Mouse (Mus musculus) gastrocnemius, postnatal 36 days (tissue): ENCODE results near the gene Ugt1a7c. TPM values are rescaled to one million over a fixed set of nuclear protein-coding genes. Genes with fewer than 3 reads are reported as not detected.
"Not testable (repeated sequence)": the region's sequence is repeated elsewhere in the genome, so short reads cannot be mapped to it uniquely, and the experiment has no call there.

Experiments used
- DNase-seq, 2 experiments: peaks; one replicate each; pipeline ENCODE4 v3.0.0; 2022
- intact Hi-C: fragments of 180-260 bp; cut with DNase I; formaldehyde crosslinking; loops from one replicate; pipeline ENCODE4 v1.15.1; 2025
- total RNA-seq, 2 experiments: library from RNA; stranded (reverse); gene quantifications; 2 replicates each; pipeline ENCODE4 v1.2.3; 2021

Gene Ugt1a7c
- total RNA-seq, 2 experiments from 2014 or later, result 0.33 to 0.54 TPM

DNA sequence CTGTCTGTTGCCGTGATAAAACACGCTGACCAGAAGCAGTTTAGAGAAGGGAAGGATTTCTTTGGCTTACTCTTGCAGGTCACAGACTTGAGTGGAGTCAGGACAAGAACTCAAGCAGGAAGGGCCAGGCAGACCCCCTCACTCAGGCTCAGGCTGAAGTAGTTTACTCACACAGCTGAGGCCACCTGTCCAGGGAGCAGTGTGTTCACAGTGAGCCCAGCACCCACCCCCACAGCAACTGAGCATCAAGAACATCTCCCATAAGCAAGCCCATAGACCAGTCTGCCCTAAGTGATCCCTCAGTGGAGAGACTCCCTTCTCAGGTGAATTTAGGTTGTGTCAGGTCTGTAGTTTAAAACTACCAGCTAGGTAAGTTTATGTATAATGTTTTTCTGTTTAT lies 14.7 kb downstream of the Ugt1a7c start:
- DNase-seq, intact Hi-C loops: not testable (repeated sequence)

- intact Hi-C loops, DNase-seq: not testable (repeated sequence)
Measured at GRCm38 (mm10) chr1:88112769-88113168, 17.9 kb downstream of the Ugt1a7c start.

- DNase-seq, intact Hi-C loops: not testable (repeated sequence)
Measured at GRCm38 (mm10) chr1:88120550-88120949, 25.7 kb downstream of the Ugt1a7c start.

- intact Hi-C loops, result not testable (repeated sequence)
Measured at GRCm38 (mm10) chr1:88121521-88121920, 26.7 kb downstream of the Ugt1a7c start.

DNA sequence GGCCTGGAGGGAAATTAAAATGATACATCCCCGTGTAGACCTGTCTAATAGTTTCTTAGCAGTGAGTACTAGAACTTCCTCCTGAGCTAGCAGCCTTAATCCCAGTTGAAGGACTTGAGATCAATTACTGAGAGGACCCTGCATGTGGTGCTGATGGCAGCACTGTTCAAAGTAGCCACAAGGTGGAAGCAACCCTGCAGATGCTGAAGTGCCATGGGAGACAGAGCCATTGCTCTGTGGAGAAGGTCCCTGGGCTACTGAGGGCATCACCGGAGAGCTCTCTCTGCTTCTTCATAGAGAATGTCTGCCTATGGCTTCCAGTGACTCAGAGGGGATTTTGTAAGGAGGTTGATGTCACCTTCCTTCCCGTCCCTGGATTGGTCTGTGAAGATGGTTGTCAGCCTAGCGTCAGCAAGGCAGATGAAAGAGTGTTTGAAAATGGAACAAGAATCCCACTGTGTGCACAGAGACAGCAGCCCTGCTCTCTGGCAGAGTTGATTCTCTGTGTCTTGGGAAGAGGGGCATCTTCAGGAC lies 31.0 kb downstream of the Ugt1a7c start:
- DNase-seq, intact Hi-C loops: not testable (repeated sequence)

More at GRCm38 (mm10) chr1:88121521-88121920, 26.7 kb downstream of the Ugt1a7c start:
- DNase-seq, result not testable (repeated sequence)

DNA sequence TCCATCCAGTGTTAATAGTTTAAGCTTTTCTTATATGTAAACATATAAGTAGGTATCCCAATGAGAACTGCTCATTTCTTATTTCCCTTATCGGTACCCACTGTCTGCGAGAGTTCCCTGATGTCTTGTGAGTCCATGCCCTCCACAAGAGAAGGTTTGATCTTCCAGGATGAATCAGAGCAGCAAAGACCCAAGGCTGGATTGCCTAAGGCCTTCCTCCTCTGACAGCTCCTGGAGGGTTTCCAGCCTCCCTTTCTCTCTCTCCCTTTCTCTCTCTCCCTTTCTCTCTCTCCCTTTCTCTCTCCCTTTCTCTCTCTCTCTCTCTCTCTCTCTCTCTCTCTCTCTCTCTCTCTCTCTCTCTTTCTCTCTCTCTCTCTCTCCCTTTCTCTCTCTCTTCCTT lies 34.2 kb downstream of the Ugt1a7c start:
- intact Hi-C loops, DNase-seq: not testable (repeated sequence)

DNA sequence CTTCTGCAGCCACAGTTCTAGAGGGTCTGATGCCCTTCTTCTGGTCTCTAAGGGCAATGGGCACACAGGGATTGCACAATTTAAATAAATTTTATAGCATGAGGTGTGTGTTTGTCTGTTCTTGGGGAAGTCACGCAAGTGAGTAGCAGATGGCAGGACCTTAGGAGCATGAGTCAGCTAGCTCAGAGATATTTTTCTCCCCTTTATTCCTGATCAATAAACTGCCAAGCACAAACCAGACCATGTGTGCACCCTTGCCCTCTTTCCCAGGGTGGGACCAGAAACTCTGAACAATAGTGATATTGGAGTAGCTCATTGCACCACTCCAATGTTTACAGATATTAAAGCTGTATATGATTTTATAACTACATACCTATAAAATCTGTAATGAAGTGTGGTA lies 35.4 kb downstream of the Ugt1a7c start:
- intact Hi-C loops, result not testable (repeated sequence)

GRCm38 (mm10) chr1:88133908-88134456 lies 39.1 kb downstream of the Ugt1a7c start:
- no peak for DNase-seq
- intact Hi-C loops, result no loop called here

More for the DNA sequence above, 35.4 kb downstream of the Ugt1a7c start:
- DNase-seq, result not testable (repeated sequence)

DNA sequence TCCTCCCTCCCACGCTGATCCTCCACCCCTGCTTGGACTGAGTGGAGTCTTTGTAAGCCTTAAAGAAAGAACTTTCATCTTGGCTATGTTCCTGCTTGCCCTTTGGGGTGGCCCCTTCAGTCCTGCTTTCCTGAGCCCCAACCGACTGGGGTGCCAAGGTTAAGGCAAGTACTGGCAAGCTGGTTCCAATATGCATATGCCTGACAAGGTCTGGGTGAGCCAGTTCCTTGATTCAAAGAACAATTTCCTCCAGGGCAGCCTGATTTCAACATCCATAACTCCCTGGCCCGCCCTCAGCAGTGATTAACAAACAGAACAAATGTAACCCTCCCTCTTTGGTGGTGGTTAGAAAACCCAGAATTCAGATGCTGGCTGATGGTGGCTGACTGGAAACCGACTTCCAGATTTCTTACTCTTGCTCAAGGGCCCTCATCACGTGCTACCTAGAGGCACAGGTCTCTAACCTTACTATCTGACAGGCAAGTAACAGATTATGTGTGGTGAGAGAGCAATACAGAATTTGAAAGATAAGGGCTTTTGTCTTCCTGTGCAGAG lies 39.7 kb downstream of the Ugt1a7c start, which contains the start of gene Ugt1a6a:
Gene Ugt1a6a (plus strand): TSS at position 353 of the 555 bp plus-strand sequence.
- peak in 1 of 2 experiments; percentile 27 for DNase-seq
- intact Hi-C loops, result not testable (repeated sequence)

DNA sequence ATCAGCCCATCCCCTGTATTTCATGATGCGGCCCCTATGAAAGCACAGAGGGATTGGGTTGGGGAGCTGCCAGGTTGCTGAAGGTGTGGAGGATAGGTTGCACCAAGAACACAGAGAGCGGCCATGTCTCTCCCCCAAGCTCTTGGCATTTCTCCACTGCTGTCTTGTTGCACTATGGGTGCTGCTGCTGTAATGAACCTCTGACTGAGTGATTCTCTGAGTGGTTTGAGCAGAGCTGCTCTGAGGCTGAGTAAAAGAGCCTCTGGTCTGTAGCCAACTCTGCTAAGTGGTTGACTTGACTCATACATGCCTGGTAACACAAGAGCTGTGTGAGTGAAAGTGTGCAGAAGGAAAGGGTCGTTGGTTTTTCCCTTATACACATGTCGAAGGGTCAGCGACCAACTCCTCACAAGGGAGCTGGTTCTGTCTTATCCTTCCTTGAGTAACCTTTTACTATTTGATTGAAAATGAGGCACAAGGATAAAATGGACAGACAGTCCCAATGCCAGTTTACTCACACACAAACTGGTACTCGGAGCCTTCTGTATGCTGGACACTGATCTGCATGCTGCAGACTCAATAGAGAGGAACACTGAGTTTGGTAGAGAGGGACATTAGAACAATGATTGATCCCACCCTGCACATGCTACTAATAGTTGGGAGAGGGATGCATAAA lies 40.5 kb downstream of the Ugt1a7c start:
- intact Hi-C loops, result not testable (repeated sequence)

GRCm38 (mm10) chr1:88136646-88137045 lies 41.8 kb downstream of the Ugt1a7c start:
- intact Hi-C loops, result no loop called here
- DNase-seq, result no peak

More for the DNA sequence above, 40.5 kb downstream of the Ugt1a7c start:
- DNase-seq, result not testable (repeated sequence)

DNA sequence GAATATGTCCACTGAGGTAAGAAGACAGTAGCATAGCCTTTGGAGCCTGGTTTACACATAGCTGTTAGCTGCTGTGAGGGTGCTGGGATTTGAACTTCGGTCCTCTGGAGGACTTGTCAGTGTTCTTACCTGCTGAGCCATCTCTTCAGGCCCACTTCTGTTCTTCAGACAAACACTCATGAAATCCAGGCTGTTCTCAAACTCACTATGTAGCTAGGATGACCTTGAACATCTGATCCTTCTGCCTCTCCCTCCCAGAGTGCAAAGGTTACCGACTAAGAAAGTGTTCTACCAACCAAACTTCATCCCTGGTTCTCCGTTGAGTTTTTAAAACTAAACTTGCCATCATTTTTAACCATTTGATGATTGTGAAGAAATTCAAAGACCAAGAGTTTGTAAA lies 42.4 kb downstream of the Ugt1a7c start:
- intact Hi-C loops, result no loop called here
- DNase-seq, result no peak

DNA sequence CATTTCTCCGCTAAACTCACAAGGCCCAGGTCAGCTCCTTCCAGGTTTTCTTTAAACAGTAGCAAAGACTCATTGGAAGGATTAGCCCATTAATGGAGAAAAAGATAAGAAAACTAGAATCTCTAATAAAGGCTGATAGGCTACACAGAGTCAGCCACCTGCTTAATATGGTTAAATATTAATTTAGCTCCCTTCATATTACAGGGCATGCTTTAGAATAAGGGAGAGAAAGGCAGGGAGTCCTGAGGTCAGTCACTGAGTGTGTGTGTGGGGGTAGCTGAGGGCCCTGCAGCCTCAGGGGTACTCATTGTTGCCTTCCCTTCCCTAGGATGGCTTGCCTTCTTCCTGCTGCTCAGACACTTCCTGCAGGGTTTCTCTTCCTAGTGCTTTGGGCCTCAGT lies 43.3 kb downstream of the Ugt1a7c start:
- no peak for DNase-seq
- intact Hi-C loops, result no loop called here

- intact Hi-C loops, result not testable (repeated sequence)
Measured at GRCm38 (mm10) chr1:88140492-88140891, 45.6 kb downstream of the Ugt1a7c start.

GRCm38 (mm10) chr1:88143966-88144675 lies 49.3 kb downstream of the Ugt1a7c start:
- DNase-seq, intact Hi-C loops: not testable (repeated sequence)

More at GRCm38 (mm10) chr1:88140492-88140891, 45.6 kb downstream of the Ugt1a7c start:
- DNase-seq, result not testable (repeated sequence)

GRCm38 (mm10) chr1:88145278-88145677 lies 50.4 kb downstream of the Ugt1a7c start:
- DNase-seq, intact Hi-C loops: not testable (repeated sequence)

DNA sequence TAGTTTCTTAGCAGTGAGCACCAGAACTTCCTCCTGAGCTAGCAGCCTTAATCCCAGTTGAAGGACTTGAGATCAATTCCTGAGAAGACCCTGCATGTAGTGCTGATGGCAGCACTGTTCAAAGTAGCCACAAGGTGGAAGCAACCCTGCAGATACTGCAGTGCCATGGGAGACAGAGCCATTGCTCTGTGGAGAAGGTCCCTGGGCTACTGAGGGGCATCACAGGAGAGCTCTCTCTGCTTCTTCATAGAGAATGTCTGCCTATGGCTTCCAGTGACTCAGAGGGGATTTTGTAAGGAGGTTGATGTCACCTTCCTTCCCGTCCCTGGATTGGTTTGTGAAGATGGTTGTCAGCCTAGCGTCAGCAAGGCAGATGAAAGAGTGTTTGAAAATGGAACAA lies 55.3 kb downstream of the Ugt1a7c start:
- DNase-seq, intact Hi-C loops: not testable (repeated sequence)

GRCm38 (mm10) chr1:88158430-88158829 lies 63.6 kb downstream of the Ugt1a7c start:
- no peak for DNase-seq
- intact Hi-C loops, result no loop called here

- intact Hi-C loops, result no loop called here
- no peak for DNase-seq
Measured at GRCm38 (mm10) chr1:88165711-88166110, 70.8 kb downstream of the Ugt1a7c start, which contains the start of gene Ugt1a5. Gene Ugt1a5, plus strand, starts transcription at chr1:88166012.

GRCm38 (mm10) chr1:88172190-88172589 lies 77.3 kb downstream of the Ugt1a7c start:
- intact Hi-C loops, result not testable (repeated sequence)

More at GRCm38 (mm10) chr1:88172190-88172589, 77.3 kb downstream of the Ugt1a7c start:
- not testable (repeated sequence) for DNase-seq
